Mouse (Mus musculus) frontal cortex, adult (tissue): ENCODE data around the gene Vmn1r86.
"Not testable (repeated sequence)": the region's sequence is repeated elsewhere in the genome, so short reads cannot be mapped to it uniquely, and the experiment has no call there.

ENCODE experiments used
- ATAC-seq: cut with Nextera tagmentation; 2 replicates; pipeline ENCODE4 v1.9.2; 2017; ENCODE audit warnings: mild to moderate bottlenecking, moderate library complexity, mixed read lengths; ENCODE audit not compliant: low TSS enrichment

The Vmn1r86 gene

GRCm38 (mm10) chr7:13119817-13120216, at the start of gene Vmn1r86:
Gene Vmn1r86 (minus strand): TSS chr7:13119917.
- ATAC-seq, result no peak

- no peak for ATAC-seq
These were observed 39.6 kb upstream of the Vmn1r86 start, which contains the start of gene Vmn1r88 for GRCm38 (mm10) chr7:13159268-13159667. Gene Vmn1r88 (plus strand): TSS chr7:13159568.

- ATAC-seq, result no peak
These were observed 20.3 kb upstream of the Vmn1r86 start, which contains the start of gene Vmn1r87 for GRCm38 (mm10) chr7:13140057-13140456. Gene Vmn1r87 (minus strand): TSS chr7:13140157.

DNA sequence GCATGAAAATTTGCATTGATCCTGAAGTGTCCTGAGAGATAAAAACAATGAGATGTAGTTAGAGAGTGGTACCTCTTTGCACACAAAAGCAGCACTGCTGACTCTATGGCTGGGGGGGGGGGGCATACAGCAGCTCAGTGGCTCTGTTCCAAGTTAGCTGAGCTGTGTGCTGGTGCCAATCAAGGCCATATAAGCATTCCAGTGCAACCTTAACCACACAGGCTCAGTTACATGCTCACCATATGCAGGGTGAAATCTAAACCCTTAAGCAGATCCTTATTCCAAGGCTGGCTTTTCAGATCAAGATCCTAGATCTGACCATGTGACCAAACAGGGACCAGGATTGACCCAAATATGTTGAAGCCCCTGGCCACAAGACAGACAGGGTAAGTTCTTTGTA, 17.6 kb upstream of the Vmn1r86 start:
- ATAC-seq, result no peak

- no peak for ATAC-seq
These were observed 12.1 kb upstream of the Vmn1r86 start for GRCm38 (mm10) chr7:13131856-13132255.

DNA sequence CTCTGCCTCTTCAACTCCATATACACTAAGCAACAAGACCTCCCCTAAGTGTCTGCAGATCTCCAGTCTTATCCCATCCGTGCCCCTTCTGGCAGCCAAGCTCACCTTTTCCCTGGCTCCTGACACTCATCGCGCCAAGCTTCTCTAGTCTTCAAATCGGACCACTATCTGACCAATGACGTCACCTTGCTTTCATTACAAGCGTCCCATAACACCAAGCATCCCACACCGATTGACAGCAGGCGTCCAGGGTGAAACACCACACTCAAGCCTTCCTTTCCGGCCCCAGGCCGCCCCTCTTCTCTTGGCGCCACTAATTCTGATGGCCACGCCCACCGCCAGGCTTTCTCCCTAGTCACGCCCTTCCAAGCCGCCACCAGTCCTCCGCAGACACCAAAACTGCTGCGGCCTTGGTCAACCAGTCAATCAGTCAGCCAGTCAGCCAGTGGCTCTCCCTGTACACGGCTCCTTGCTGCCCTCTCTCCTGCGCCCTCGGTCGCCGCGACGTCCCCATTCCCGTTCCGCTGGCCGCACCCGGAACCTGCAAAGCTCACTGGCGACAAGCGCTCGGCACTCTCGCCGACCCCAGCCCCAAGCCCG, 3.9 kb upstream of the Vmn1r86 start:
- ATAC-seq, result peak; percentile 20; the same call in 1 of the 2 replicates

DNA sequence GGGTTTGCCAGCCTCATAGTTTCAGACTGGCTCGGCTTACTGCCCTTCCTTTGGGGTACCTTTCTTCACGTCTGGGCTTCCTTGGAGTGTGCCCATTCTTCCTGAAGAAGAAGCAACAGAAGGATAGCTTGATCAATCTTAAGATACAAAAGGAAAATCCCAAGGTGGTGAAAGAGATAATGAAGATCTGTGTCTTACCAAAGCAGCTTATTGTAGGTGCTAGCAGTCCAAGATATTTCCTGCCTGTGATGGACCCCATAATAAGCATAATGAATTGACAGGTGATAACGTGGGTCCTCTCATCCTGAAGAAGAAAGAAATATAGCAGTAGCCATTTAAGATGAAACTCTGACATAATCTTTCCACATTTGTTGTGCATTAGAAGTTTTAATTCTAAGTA, 24.6 kb downstream of the Vmn1r86 start, which contains the start of gene Vmn1r85:
Vmn1r85 (minus strand) TSS at position 101 of the 400 bp plus-strand sequence.
- no peak for ATAC-seq

GRCm38 (mm10) chr7:13072293-13072692, 47.4 kb downstream of the Vmn1r86 start:
- no peak for ATAC-seq

DNA sequence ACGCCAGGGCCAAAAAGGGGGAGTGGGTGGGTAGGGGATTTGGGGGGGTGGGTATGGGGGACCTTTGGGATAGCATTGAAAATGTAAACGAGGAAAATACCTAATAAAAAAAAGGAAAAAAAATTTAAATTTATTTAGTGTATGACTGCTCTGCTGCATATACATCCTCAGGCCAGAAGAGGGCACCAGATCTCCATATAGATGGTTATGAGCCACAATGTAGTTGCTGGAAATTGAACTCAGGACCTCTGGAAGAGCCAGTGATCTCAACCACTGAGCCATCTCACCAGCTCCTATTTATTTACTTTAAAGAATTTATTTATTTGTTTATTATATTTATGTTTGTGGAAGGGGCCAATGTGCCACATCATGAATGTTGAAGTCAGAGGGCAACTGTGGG, 56.3 kb downstream of the Vmn1r86 start:
- not testable (repeated sequence) for ATAC-seq

- ATAC-seq, result no peak
These were observed 60.2 kb downstream of the Vmn1r86 start for GRCm38 (mm10) chr7:13059536-13059935.

DNA sequence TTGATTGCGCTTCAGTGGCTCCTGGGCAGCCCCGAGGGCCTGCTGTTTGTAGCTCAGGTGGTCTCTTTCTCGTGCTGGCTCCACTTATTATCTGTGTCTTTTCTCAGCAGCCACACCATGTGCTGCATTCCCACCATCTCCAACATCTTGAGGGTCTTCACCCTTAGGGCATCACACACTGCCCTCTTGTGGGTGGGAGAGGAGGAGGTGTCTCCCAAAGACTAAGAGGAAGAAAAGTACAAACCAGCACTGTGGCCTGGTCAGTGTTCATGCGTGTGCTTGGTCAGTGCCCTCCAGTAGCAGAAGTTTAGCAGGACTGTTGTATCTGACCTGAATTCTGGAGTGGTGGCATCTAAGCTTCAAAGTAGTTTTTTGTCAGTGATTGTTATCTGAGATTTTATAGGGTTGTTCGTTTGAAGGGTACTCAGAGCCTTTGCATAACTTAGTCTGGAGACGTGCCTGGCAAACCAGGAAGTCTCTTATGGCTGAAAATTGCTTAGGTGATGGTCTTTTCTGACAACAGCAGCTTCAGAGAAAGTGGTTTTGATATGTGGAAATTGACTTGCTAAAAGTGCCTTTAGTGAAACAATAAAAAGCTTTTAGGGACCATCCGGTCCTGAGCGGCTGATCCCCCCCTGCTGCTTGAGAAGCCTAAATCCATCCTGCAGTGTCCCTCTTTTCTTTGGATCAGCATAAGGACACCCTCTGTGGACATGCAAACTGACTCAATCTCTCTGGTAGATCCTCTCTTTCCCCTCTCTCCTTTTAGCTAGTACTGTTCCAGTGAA, 62.6 kb downstream of the Vmn1r86 start:
- ATAC-seq, result no peak

- peak; percentile 97 for ATAC-seq
These were observed 65.3 kb downstream of the Vmn1r86 start, which contains the start of gene Mzf1 for GRCm38 (mm10) chr7:13054287-13055010. Gene Mzf1 (minus strand): TSS chr7:13054764.

DNA sequence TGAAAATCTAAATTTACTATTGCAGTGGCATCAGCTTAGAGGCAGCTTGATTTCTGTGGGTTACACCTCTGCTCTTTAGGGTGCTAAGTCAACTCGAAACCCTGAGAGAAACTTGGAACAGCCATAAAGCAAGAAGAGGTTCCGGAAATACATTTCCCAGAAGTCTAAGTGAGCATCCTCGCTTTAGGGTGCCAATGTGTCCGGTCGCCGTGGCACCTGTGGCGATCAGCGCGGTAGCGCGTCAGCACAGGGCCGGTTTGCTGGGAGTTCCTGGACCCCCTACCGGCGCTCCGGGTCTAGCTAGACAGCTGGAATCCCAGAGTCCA, 65.8 kb downstream of the Vmn1r86 start:
- peak; percentile 64 for ATAC-seq

DNA sequence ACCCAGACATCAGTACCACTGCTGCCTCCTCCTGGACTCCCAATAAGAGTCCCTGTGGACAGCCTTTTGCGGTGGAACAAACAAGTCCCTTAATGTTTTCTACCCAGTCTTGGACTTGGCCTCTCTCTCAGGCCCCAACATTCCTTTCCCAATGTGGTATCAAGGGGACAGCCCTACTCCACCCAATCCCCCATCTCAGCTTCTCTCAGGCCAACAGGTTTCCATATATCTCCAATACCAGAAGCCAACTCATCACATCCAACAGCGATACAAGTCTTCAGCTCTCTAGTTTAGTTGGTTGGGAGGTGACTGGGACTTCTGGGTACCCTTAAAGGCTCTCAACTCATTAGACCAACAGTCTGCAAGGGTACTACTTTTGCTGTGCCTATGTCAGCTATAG, 66.2 kb downstream of the Vmn1r86 start:
- ATAC-seq, result no peak

- ATAC-seq, result no peak
These were observed 66.7 kb downstream of the Vmn1r86 start for GRCm38 (mm10) chr7:13053001-13053400.
